Mouse (Mus musculus) right cerebral cortex, adult 18-20 months (tissue): ENCODE data around the gene Parp16.
"Not testable (repeated sequence)": the region's sequence is repeated elsewhere in the genome, so short reads cannot be mapped to it uniquely, and the experiment has no call there.

Experiments used
- DNase-seq: peaks from one replicate; pipeline ENCODE4 v3.0.0; 2022; ENCODE audit warnings: mixed read lengths

Parp16 gene

DNA sequence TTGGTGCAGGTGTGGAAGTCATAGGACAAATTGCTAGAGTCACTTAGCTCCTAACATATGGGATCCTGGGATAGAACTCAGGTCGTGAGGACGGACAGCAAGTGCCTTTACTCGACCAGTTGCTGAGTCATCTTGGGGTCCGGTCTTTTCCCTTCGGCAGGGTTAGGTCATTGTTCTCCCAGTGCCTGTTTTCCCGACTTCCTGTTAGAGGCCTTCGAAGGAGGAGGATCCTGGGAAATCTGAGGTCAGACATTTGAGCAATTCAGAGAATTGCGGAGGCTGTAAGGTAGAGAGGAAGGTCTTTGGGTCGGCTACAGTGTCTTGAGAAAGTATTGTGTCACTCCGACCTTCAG lies 19.2 kb downstream of the Parp16 start:
- DNase-seq = no peak

GRCm38 (mm10) chr9:65214778-65215493 lies 19.8 kb downstream of the Parp16 start:
- peak; percentile 78 for DNase-seq

DNA sequence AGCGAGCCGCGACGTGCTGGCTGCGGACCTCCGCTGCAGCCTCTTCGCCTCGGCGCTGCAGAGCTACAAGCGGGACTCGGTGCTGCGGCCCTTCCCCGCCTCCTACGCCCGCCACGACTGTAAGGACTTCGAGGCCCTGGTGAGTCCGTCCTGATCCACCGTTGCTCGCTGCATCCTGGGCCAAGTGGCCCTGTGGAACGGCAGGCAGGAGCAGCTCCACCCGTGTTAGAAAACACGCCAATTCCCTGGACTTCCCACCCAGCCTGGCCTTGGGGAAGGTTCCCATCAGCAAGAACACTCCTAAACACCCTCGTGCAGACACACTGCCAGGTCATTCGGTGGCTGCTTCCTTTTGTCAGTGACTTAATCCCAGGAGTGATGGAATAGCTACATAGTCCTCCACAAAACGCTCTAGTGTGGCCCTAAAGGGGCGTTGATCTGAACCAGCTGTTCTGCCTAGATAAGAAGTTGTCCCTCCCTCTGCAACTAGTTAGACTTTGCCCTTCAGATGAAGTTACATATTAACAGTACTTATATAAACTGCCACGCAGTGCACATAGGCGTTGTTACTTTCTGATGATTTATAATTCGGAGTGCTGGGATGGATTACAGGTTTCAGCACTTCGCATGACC lies 20.5 kb downstream of the Parp16 start:
- DNase-seq = no peak

DNA sequence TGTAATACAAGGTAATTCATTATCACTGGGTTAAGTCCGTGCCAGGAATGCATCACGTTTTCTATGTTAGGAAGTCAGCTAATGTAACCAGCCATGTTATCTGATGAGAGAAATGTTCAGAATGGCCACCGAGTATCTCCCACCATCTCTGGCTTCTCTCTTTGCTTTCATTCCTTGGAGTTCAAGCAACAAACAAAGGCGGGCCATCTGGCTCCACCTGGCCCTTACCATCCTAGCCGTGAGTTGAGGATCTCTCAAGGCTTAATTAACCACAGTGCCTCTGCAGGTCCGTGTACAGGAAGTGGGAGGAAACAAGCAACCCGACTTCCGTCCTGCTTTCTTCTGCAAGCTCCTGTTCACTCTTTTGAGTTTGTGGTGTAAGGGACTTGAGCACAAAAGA lies 21.8 kb downstream of the Parp16 start:
- no peak for DNase-seq

- no peak for DNase-seq
Measured at GRCm38 (mm10) chr9:65217661-65218060, 22.5 kb downstream of the Parp16 start.

- no peak for DNase-seq
Measured at GRCm38 (mm10) chr9:65218916-65219315, 23.8 kb downstream of the Parp16 start.

GRCm38 (mm10) chr9:65220398-65220797 lies 25.2 kb downstream of the Parp16 start:
- not testable (repeated sequence) for DNase-seq

- DNase-seq = no peak
Measured at GRCm38 (mm10) chr9:65223927-65224326, 28.8 kb downstream of the Parp16 start.

DNA sequence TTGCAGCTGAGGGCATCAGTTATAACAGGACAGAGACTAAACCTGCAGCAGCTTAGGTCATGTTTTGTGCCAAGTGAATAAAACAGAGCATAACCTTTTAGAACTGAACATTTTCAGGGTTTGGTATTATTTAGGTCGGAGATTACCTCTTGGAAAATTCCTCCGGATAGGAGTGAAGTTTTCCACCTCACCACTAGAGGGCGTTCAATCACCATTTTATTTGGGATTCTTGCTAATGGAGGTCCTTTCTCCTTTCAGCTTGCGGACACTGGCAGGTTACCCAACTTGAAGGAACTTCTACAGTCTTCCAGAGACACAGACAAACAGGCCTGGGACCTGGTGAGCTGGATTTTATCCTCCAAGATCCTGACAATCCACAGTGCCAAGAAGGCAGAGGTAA lies 30.6 kb downstream of the Parp16 start:
- no peak for DNase-seq

- no peak for DNase-seq
Measured at GRCm38 (mm10) chr9:65230250-65230649, 35.1 kb downstream of the Parp16 start.

- no peak for DNase-seq
Measured at GRCm38 (mm10) chr9:65231284-65231683, 36.1 kb downstream of the Parp16 start.

- DNase-seq = no peak
Measured at GRCm38 (mm10) chr9:65233243-65233985, 38.3 kb downstream of the Parp16 start.

DNA sequence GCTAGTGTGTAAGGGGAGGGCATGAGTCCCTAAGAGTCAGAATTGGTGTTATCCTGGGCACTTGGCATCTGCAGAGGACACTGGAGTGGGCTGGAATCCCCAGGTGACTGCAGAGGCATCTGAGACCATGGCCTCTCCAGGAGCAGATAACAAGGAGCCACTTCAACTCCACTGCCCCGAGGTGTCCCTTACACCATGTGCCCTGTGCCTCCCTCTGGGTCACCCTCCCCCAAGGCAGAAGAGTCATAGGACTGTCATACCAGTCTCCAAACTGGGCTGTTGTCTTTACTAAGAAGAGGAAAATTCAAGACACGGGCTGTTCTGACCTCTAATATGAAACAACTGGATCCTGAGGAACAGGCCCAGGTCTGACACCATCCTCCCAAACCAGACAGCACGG lies 39.6 kb downstream of the Parp16 start:
- no peak for DNase-seq

DNA sequence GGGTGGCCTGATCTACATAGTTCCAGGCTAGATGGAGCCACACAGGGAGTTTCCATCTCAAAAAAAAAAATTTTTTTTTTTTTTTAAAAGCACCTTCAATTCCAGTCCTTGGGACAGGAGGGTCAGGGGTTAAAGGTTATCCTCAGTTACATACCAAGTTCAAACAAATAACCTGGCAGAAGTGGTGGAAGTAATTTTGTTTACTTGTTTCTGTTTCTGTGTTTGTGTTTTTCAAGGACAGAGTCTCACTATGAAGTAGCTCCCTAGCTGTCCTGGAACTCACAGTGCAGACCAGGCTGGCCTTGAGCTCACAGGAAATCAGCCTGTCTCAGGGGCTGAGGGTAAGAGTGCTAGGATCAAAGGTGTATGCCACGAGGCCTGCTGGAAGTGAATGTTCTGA lies 40.4 kb downstream of the Parp16 start:
- DNase-seq = no peak

DNA sequence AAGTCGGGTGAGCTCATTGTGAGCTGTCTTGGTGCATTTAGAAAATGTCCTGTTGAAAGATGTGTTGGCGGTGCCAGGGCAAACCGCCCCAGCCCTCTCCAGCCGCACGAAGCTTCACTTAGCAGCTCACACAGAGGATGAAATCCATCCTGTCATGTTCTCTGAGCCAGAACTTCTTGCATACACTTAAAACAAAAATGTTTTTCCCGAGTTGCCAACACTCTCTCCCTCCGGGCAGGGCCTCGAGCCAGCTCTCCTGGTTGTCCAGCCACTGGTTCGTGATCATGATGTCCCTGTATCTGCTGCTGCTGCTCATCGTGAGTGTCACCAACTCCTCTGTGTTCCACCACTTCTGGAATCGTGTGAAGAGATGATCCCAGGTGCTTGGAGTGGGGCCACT lies 42.5 kb downstream of the Parp16 start:
- DNase-seq = no peak

DNA sequence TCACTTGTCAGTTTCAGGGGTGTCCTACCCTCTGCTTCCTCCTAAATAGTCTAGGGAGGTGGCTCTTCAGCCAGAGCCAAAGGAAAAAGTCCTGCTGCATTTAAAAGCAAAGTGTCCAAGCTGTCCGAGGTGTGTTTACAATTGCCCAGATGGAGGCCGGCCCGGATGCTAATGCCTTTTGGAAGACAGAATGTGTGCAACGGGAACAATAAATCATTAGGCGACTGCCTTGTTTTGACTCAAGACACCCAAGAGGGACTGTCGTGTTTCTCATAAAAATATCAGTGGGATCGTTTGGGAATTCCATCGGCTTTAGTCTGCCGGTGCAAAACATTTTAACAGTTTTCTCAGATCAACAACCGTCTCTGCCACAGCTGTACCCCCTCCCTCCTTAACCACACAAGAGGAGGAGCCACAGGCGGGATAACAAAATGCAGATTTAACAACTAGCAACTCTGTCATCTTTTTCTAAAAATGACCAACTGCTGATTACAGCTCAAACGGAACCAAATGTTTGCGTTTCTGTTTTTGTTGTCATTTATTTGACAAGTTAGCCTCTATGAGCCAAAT lies 43.1 kb downstream of the Parp16 start:
- DNase-seq = no peak

- no peak for DNase-seq
Measured at GRCm38 (mm10) chr9:65239176-65239575, 44.0 kb downstream of the Parp16 start.

- no peak for DNase-seq
Measured at GRCm38 (mm10) chr9:65239731-65240130, 44.6 kb downstream of the Parp16 start.

GRCm38 (mm10) chr9:65240587-65240986 lies 45.4 kb downstream of the Parp16 start:
- DNase-seq = no peak

GRCm38 (mm10) chr9:65241973-65242372 lies 46.8 kb downstream of the Parp16 start:
- DNase-seq = no peak

GRCm38 (mm10) chr9:65243249-65243648 lies 48.1 kb downstream of the Parp16 start:
- no peak for DNase-seq

DNA sequence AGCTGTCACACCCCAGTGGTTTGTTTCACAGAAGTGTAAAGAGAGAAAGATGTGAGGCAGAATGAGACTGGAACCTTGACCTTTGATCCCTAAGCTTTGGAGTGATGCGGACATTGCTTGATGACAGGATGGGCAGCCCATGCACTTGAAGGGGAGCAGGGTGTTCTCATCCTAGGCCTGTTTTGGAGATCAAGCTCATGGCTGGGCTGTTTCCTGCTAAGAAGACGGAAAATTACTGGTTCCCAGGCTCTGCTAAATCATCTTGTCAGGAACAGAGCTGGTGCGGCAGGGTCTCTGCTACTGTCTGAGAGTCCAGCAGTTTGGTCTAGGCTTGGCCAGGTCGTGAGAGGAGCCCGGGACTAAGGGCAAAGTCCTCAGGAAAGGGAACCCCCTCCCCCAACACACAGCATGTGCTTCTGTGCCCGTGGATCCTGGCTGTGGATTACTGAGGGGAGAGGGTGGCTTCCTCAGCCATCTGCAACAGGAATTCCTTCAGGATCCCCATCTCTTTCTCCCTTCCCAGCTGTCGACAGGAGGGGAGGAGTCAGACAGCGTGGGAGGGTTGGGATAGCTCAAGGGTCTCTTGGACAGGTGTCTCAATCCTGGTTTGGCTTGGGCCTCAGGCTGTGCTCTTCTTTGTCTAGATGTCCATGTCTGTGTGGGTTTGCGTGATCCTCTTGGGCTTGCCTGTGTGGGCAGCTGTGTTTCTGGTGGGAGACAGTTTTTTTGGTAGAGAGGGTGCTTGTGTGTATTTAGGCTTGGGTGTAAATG lies 49.1 kb downstream of the Parp16 start:
- DNase-seq = no peak
